Mouse (Mus musculus): Measurements from ENCODE around the gene Vmn1r1.

DNA sequence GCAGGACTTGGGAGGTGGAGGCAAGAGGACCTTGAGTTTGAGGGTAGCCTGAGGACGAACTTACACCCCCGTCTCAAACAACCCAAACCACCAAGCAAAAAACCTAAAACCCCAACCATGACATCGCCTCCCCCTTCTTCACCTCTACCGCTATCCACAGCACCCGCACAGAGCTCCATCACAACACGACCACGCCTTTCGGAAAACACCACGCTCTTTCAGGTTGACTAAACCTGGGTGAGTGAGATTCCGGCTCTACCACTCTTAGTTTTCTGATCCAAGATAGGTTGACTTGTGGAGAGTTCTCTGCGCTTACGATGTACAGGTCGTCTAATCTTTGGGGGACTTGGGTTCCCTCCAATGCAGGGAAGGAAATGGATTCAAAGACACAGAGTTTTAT is 21.6 kb downstream of the Vmn1r1 start:
- no peak for TF ChIP-seq CTCF (IDR thresholded peaks at IDR 0.05; ENCODE audit: extremely low read depth, insufficient read depth, insufficient read length, insufficient replicate concordance)
- TF ChIP-seq POLR2A (IDR thresholded peaks at IDR 0.05; ENCODE audit: low read depth, low read length): no peak
